Mouse (Mus musculus) urinary bladder, postnatal 36 days (tissue): ENCODE data around the gene Nipbl.
"Not testable (repeated sequence)": the region's sequence is repeated elsewhere in the genome, so short reads cannot be mapped to it uniquely, and the experiment has no call there.

ENCODE experiments used
- DNase-seq, 2 experiments: peaks; one replicate each; pipeline ENCODE4 v3.0.0; 2022; ENCODE audit warnings: low spot score in 2 of 2, mixed read lengths in 1 of 2

Gene Nipbl

GRCm38 (mm10) chr15:8291251-8291650 is 153.0 kb downstream of the Nipbl start:
- DNase-seq, result no peak

GRCm38 (mm10) chr15:8282155-8282554 is 162.1 kb downstream of the Nipbl start:
- no peak for DNase-seq

- DNase-seq, result no peak
Observed at GRCm38 (mm10) chr15:8281701-8282100, 162.6 kb downstream of the Nipbl start.

- DNase-seq, result peak in 1 of 2 experiments; percentile 42
Observed at GRCm38 (mm10) chr15:8279929-8280610, 164.2 kb downstream of the Nipbl start.

GRCm38 (mm10) chr15:8279320-8279779 is 164.9 kb downstream of the Nipbl start:
- DNase-seq, result no peak

GRCm38 (mm10) chr15:8277916-8278315 is 166.3 kb downstream of the Nipbl start:
- DNase-seq, result not testable (repeated sequence)

- DNase-seq, result no peak
Observed at GRCm38 (mm10) chr15:8271952-8272351, 172.3 kb downstream of the Nipbl start.

- no peak for DNase-seq
Observed at GRCm38 (mm10) chr15:8268231-8268630, 176.0 kb downstream of the Nipbl start.

GRCm38 (mm10) chr15:8267211-8267610 is 177.1 kb downstream of the Nipbl start:
- DNase-seq, result no peak

- DNase-seq, result no peak
Observed at GRCm38 (mm10) chr15:8265946-8266345, 178.3 kb downstream of the Nipbl start.
